Mouse (Mus musculus) ES-CJ7 (cell line): ENCODE measurements around the gene Sec23b.
A peak's percentile ranks its signal among the peaks of the same experiment; 100 is the strongest.

Experiments
- DNase-seq: peaks from one replicate; pipeline ENCODE4 v3.0.0; 2011; ENCODE audit warnings: low read depth, low spot score

The Sec23b gene

GRCm38 (mm10) chr2:144601576-144601975, 45.5 kb downstream of the Sec23b start:
- DNase-seq: no peak

GRCm38 (mm10) chr2:144613956-144614355, 57.9 kb downstream of the Sec23b start:
- no peak for DNase-seq

GRCm38 (mm10) chr2:144617074-144617874, 61.2 kb downstream of the Sec23b start:
- DNase-seq: no peak

- DNase-seq: no peak
Observed at GRCm38 (mm10) chr2:144621491-144621890, 65.5 kb downstream of the Sec23b start.

GRCm38 (mm10) chr2:144633551-144633950, 77.5 kb downstream of the Sec23b start:
- no peak for DNase-seq

- no peak for DNase-seq
Observed at GRCm38 (mm10) chr2:144634231-144634630, 78.2 kb downstream of the Sec23b start.

- DNase-seq: no peak
Observed at GRCm38 (mm10) chr2:144634729-144635128, 78.7 kb downstream of the Sec23b start.

- peak; percentile 62 for DNase-seq
Observed at GRCm38 (mm10) chr2:144635644-144636320, 79.8 kb downstream of the Sec23b start.

GRCm38 (mm10) chr2:144637204-144637603, 81.2 kb downstream of the Sec23b start:
- DNase-seq: peak; percentile 19

- no peak for DNase-seq
Observed at GRCm38 (mm10) chr2:144637671-144638395, 81.8 kb downstream of the Sec23b start.

- DNase-seq: no peak
Observed at GRCm38 (mm10) chr2:144638719-144639118, 82.7 kb downstream of the Sec23b start.

GRCm38 (mm10) chr2:144640101-144640500, 84.1 kb downstream of the Sec23b start:
- DNase-seq: no peak
